Mouse (Mus musculus) MEL (cell line): ENCODE measurements around the gene Gh. TPM values are rescaled to one million over a fixed set of nuclear protein-coding genes. Genes with fewer than 3 reads are reported as not detected.
A peak's percentile ranks its signal among the peaks of the same experiment; 100 is the strongest.

Source experiments
- DNase-seq: peaks from one replicate; pipeline ENCODE4 v3.0.0; 2011; ENCODE audit warnings: low read depth, low spot score
- H3K27ac ChIP-seq: 2 replicates; pipeline ENCODE4 v1.5.1; 2012; ENCODE audit warnings: low read depth, mild to moderate bottlenecking, control low read depth, low read length, moderate library complexity; ENCODE audit not compliant: control insufficient read depth
- H3K27me3 ChIP-seq, 2 experiments: fragments of 150-350 bp in 1 of 2; sonication (generic) in 1 of 2; 2 replicates each; pipeline ENCODE4 v1.6.1; 2012; ENCODE audit warnings: low read length in 2 of 2, mild to moderate bottlenecking in 2 of 2, improper control_type of control experiment in 1 of 2, moderate library complexity in 1 of 2; ENCODE audit not compliant: insufficient read depth in 2 of 2, control insufficient read depth in 1 of 2
- H3K36me3 ChIP-seq, 2 experiments: 2 replicates each; pipeline ENCODE4 v1.6.1; 2012 to 2014; ENCODE audit warnings: low read length in 2 of 2, improper control_type of control experiment in 1 of 2, inconsistent platforms in 1 of 2, mild to moderate bottlenecking in 1 of 2; ENCODE audit not compliant: insufficient read depth in 2 of 2, control insufficient read depth in 1 of 2
- H3K4me1 ChIP-seq, 2 experiments: fragments of 150-350 bp in 1 of 2; sonication (generic) in 1 of 2; 2 replicates each; pipeline ENCODE4 v1.6.1; 2012; ENCODE audit warnings: low read length in 2 of 2, improper control_type of control experiment in 1 of 2, mild to moderate bottlenecking in 1 of 2; ENCODE audit not compliant: insufficient read depth in 2 of 2, control insufficient read depth in 1 of 2
- H3K4me3 ChIP-seq, 2 experiments: fragments of 150-350 bp in 1 of 2; sonication (generic) in 1 of 2; 2 replicates each; pipeline ENCODE4 v1.5.1; 2012; ENCODE audit warnings: low read depth in 2 of 2, low read length in 2 of 2, mild to moderate bottlenecking in 2 of 2, moderate library complexity in 2 of 2, control low read depth in 1 of 2, improper control_type of control experiment in 1 of 2; ENCODE audit not compliant: control insufficient read depth in 1 of 2, insufficient read depth in 1 of 2
- H3K79me2 ChIP-seq: 2 replicates; pipeline ENCODE4 v1.6.1; 2012; ENCODE audit warnings: mild to moderate bottlenecking, low read length, moderate library complexity; ENCODE audit not compliant: control insufficient read depth, poor library complexity, insufficient read depth
- H3K9ac ChIP-seq: 2 replicates; pipeline ENCODE4 v1.6.1; 2012; ENCODE audit warnings: low read depth, mild to moderate bottlenecking, control low read depth, low read length, moderate library complexity; ENCODE audit not compliant: control insufficient read depth, poor library complexity, severe bottlenecking
- H3K9me3 ChIP-seq: fragments of 150-350 bp; sonication (generic); replicated peaks from 2 replicates; pipeline ENCODE4 v1.6.1; 2012; ENCODE audit warnings: mild to moderate bottlenecking, low read length, improper control_type of control experiment, moderate library complexity; ENCODE audit not compliant: insufficient read depth
- E2F4 ChIP-seq: IDR thresholded peaks from 2 replicates; pipeline ENCODE4 v1.6.1; 2011; ENCODE audit warnings: low read depth, low read length, improper control_type of control experiment, borderline replicate concordance
- EP300 ChIP-seq, 2 experiments: IDR thresholded peaks; 2 replicates each; pipeline ENCODE4 v1.6.1; 2011; ENCODE audit warnings: improper control_type of control experiment in 2 of 2, low read length in 2 of 2, low read depth in 1 of 2, mild to moderate bottlenecking in 1 of 2
- GATA1 ChIP-seq: IDR thresholded peaks from 2 replicates; pipeline ENCODE4 v1.6.1; 2011; ENCODE audit warnings: low read depth, low read length, improper control_type of control experiment
- HCFC1 ChIP-seq: IDR thresholded peaks from 2 replicates; pipeline ENCODE4 v1.6.1; 2012; ENCODE audit warnings: low read depth, mild to moderate bottlenecking, inconsistent platforms, low read length, improper control_type of control experiment, moderate library complexity
- MAFK ChIP-seq: IDR thresholded peaks from 2 replicates; pipeline ENCODE4 v1.6.1; 2011; ENCODE audit warnings: low read depth, mild to moderate bottlenecking, low read length, improper control_type of control experiment, borderline replicate concordance
- MAZ ChIP-seq: IDR thresholded peaks from 2 replicates; pipeline ENCODE4 v1.6.1; 2012; ENCODE audit warnings: low read depth, mild to moderate bottlenecking, inconsistent platforms, low read length, improper control_type of control experiment
- MEF2A ChIP-seq: IDR thresholded peaks from 2 replicates; pipeline ENCODE4 v1.6.1; 2014; ENCODE audit warnings: low read depth, mild to moderate bottlenecking, inconsistent platforms, low read length, improper control_type of control experiment; ENCODE audit not compliant: poor library complexity, insufficient replicate concordance, severe bottlenecking; ENCODE audit errors: extremely low read depth
- MXI1 ChIP-seq: IDR thresholded peaks from 2 replicates; pipeline ENCODE4 v1.6.1; 2011; ENCODE audit warnings: mild to moderate bottlenecking, low read depth, low read length, improper control_type of control experiment
- MYC ChIP-seq: IDR thresholded peaks from 2 replicates; pipeline ENCODE4 v1.6.1; 2011; ENCODE audit warnings: low read depth, mild to moderate bottlenecking, low read length, improper control_type of control experiment, moderate library complexity
- NELFE ChIP-seq: IDR thresholded peaks from 2 replicates; pipeline ENCODE4 v1.6.1; 2011; ENCODE audit warnings: low read depth, low read length, improper control_type of control experiment
- NRF1 ChIP-seq: IDR thresholded peaks from 2 replicates; pipeline ENCODE4 v1.6.1; 2014; ENCODE audit warnings: low read depth, mild to moderate bottlenecking, inconsistent platforms, low read length, improper control_type of control experiment, moderate library complexity; ENCODE audit not compliant: poor library complexity, insufficient read depth, severe bottlenecking
- POLR2A ChIP-seq, 2 experiments: IDR thresholded peaks; 2 replicates each; pipeline ENCODE4 v1.6.1; 2011 to 2012; ENCODE audit warnings: low read length in 2 of 2, mild to moderate bottlenecking in 2 of 2, control low read depth in 1 of 2, improper control_type of control experiment in 1 of 2, low read depth in 1 of 2, moderate library complexity in 1 of 2; ENCODE audit not compliant: control insufficient read depth in 1 of 2, insufficient read depth in 1 of 2, poor library complexity in 1 of 2
- POLR2AphosphoS2 ChIP-seq: IDR thresholded peaks from 2 replicates; pipeline ENCODE4 v1.6.1; 2011; ENCODE audit warnings: low read length, improper control_type of control experiment
- POLR2AphosphoS5 ChIP-seq: IDR thresholded peaks from 2 replicates; pipeline ENCODE4 v1.6.1; 2012; ENCODE audit warnings: low read depth, borderline replicate concordance, mild to moderate bottlenecking, inconsistent platforms, low read length, moderate library complexity, mixed read lengths
- SIN3A ChIP-seq: IDR thresholded peaks from 2 replicates; pipeline ENCODE4 v1.6.1; 2012; ENCODE audit warnings: low read length, improper control_type of control experiment, inconsistent platforms
- TAL1 ChIP-seq: IDR thresholded peaks from 2 replicates; pipeline ENCODE4 v1.6.1; 2012; ENCODE audit warnings: mild to moderate bottlenecking, inconsistent platforms, low read length, moderate library complexity, mixed read lengths
- TCF12 ChIP-seq: IDR thresholded peaks from 2 replicates; pipeline ENCODE4 v1.6.1; 2014; ENCODE audit warnings: low read depth, mild to moderate bottlenecking, inconsistent platforms, low read length, improper control_type of control experiment, moderate library complexity
- USF1 ChIP-seq: IDR thresholded peaks from 2 replicates; pipeline ENCODE4 v1.6.1; 2014; ENCODE audit warnings: low read depth, mild to moderate bottlenecking, inconsistent platforms, low read length, improper control_type of control experiment, moderate library complexity
- ZKSCAN1 ChIP-seq: IDR thresholded peaks from 2 replicates; pipeline ENCODE4 v1.6.1; 2012; ENCODE audit warnings: low read depth, mild to moderate bottlenecking, inconsistent platforms, low read length, improper control_type of control experiment, moderate library complexity
- ZNF384 ChIP-seq: IDR thresholded peaks from 2 replicates; pipeline ENCODE4 v1.6.1; 2012; ENCODE audit warnings: low read depth, mild to moderate bottlenecking, inconsistent platforms, low read length, improper control_type of control experiment
- polyA plus RNA-seq, 2 experiments: library from polyadenylated mRNA; stranded (reverse) in 1 of 2; unstranded in 1 of 2; fragments of >175 nt in 1 of 2; fragments of >200 nt in 1 of 2; gene quantifications; 2 replicates each; pipeline versions ENCODE4 v1.2.1 to v1.2.4; 2012; ENCODE audit warnings: low replicate concordance in 2 of 2, low read depth in 1 of 2; ENCODE audit not compliant: insufficient read length in 2 of 2, insufficient read depth in 1 of 2, missing spikeins in 1 of 2
- total RNA-seq: library from RNA; depleted of rRNA; stranded (reverse); fragments of 300-350 nt; gene quantifications from 2 replicates; pipeline ENCODE4 v1.2.3, GENCODE M21; 2012

Gh gene
- total and polyA plus RNA-seq, 3 experiments, result 0.08 TPM; not detected in 2

DNA sequence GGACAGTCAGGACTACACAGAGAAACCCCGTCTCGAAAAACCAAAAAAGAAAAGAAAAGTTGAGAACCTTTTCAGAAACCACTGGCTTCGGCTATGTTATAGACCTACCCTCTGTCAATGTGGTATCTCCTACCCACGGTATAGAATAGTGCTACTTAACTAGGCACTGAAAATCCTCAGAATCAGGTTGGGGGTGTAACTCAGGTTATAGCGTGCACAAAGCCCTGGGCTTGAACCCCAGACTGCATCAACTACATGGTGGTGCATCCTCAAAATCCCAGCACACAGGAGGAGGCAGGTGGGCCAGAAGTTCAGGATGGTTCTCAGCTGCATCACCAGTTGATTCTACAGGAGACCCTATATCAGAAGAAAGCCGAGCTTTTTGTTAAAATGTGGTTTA is 27.9 kb downstream of the Gh start:
- TF ChIP-seq TCF12, result no peak
- TF ChIP-seq SIN3A, result no peak
- no peak for TF ChIP-seq NRF1
- no peak for TF ChIP-seq MEF2A
- TF ChIP-seq HCFC1, result no peak
- no peak for TF ChIP-seq MAZ
- TF ChIP-seq MAFK, result no peak
- TF ChIP-seq E2F4, result no peak
- TF ChIP-seq NELFE, result no peak
- no peak for TF ChIP-seq USF1
- TF ChIP-seq MYC, result no peak
- TF ChIP-seq EP300 (IDR thresholded peaks at IDR 0.05; ENCODE audit: low read depth in 1 of 2, low read length in 2 of 2), result no peak
- TF ChIP-seq TAL1, result no peak
- no peak for TF ChIP-seq POLR2AphosphoS5
- H3K4me1 ChIP-seq, result peaks cover 0 to 36% of the 10 kb centered on the region in 2 experiments; a peak in 3 of 4 replicates
- H3K79me2 ChIP-seq, result peaks cover 38% of the 10 kb centered on the region
- H3K4me3 ChIP-seq, result peak overlapping the region in 1 of 2 experiments; percentile 75; a peak in 2 of 4 replicates
- DNase-seq, result no peak
- peaks cover 0 to 18% of the 10 kb centered on the region in 2 experiments; a peak in 2 of 4 replicates for H3K36me3 ChIP-seq
- H3K27me3 ChIP-seq, result no peaks in the 10 kb centered on the region
- no peaks in the 10 kb centered on the region for H3K9me3 ChIP-seq
- H3K27ac ChIP-seq, result peak overlapping the region; percentile 69; the same call in 1 of the 2 replicates
- H3K9ac ChIP-seq, result peak overlapping the region; percentile 75

- no peaks in the 10 kb centered on the region for H3K9me3 ChIP-seq
- H3K4me3 ChIP-seq, result peak overlapping the region; percentile 34 to 75
- no peak for DNase-seq
- peak overlapping the region; percentile 75 for H3K9ac ChIP-seq
- no peaks in the 10 kb centered on the region for H3K27me3 ChIP-seq
- H3K79me2 ChIP-seq, result peaks cover 41% of the 10 kb centered on the region
- H3K4me1 ChIP-seq, result peaks cover 0 to 37% of the 10 kb centered on the region in 2 experiments; a peak in 3 of 4 replicates
- H3K36me3 ChIP-seq, result peaks cover 0 to 18% of the 10 kb centered on the region in 2 experiments; a peak in 2 of 4 replicates
- peak overlapping the region; percentile 69 for H3K27ac ChIP-seq
- TF ChIP-seq GATA1, result no peak
- no peak for TF ChIP-seq POLR2AphosphoS2
- no peak; a peak in 1 of 4 replicates for TF ChIP-seq POLR2A (IDR thresholded peaks at IDR 0.05; ENCODE audit: control insufficient read depth in 1 of 2, insufficient read depth in 1 of 2, low read depth in 1 of 2, low read length in 2 of 2, poor library complexity in 1 of 2)
- no peak for TF ChIP-seq MXI1
- no peak for TF ChIP-seq TAL1
- no peak for TF ChIP-seq ZKSCAN1
- TF ChIP-seq MAFK, result no peak
- no peak for TF ChIP-seq ZNF384
Observed at GRCm38 (mm10) chr11:106273311-106273684, 28.4 kb downstream of the Gh start.
